Mouse (Mus musculus): ENCODE measurements around the gene Zbed5. TPM values are rescaled to one million over a fixed set of nuclear protein-coding genes. Genes with fewer than 3 reads are reported as not detected.
A peak's percentile ranks its signal among the peaks of the same experiment; 100 is the strongest.
"Not testable (repeated sequence)": the region's sequence is repeated elsewhere in the genome, so short reads cannot be mapped to it uniquely, and the experiment has no call there.

Gene Zbed5
- polyA plus RNA-seq, 1 experiment from 2014 or later = 14.7 TPM

DNA sequence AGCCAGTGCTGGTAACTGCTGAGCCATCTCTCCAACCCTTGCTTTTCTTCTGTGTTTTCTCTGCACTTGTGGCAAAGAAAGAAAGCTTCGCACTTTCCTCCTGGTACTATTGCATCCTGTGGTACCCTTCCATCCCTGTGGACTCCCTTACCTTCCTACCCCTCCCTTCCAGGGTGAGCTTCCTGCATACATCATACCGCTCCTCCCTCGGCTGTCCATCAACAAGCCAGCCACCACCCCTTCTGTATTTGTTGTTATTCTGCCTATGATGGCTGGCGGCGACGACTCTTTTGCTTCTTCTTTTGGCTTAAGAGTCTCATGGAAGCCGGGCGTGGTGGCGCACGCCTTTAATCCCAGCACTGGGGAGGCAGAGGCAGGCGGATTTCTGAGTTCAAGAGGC is 20.4 kb upstream of the Zbed5 start:
- no peak for ATAC-seq
- H3K9me3 ChIP-seq = no peaks in the 10 kb centered on the region
- WGBS = 81% methylated on average over 11 of the region's 11 CpGs
- no peak overlapping the region for H3K27ac ChIP-seq
- peaks cover 3% of the 10 kb centered on the region; the same call in 1 of the 2 replicates for H3K36me3 ChIP-seq
- no peaks in the 10 kb centered on the region for H3K27me3 ChIP-seq
- no peak overlapping the region for H3K4me3 ChIP-seq (replicated peaks)
- no peak overlapping the region for H3K9ac ChIP-seq (replicated peaks)
- no peak overlapping the region for H3K4me2 ChIP-seq (replicated peaks)
- no peaks in the 10 kb centered on the region for H3K4me1 ChIP-seq (replicated peaks)

DNA sequence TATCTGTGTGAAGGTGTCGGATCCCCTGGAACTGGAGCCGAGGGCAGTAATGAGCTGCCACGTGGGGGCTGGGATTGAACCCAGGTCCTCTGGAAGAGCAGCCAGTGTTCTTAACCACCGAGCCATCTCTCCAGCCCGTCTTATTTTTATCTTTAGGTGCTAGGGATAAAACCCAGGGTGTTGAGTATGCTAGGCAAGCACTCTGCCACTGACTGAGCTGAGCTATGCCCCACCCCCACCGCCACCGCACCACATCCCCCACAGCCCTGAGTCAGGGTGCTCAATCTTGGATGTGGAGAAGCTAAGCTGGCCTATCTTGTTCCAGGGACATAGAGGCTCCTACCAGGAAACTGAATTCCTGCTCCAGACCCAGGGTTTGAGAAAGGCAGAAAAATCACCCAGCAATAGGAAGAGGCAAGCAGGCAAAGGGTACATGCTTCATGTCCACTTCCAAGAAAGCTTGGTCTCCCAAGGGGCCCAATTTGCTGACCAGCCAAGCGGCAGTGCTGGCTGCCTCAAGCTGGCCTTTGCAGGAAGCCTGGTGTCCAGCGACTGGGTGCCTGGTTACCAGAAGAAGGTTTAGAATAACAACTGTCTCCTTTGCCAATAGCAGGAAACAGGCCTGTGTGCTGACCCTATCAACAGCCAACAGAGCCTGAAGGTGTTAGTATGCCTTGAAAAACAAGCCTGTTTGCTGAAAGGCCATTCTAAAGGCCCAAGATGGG is 17.6 kb upstream of the Zbed5 start:
- Histone ChIP-seq H3K36me3 (peaks cover 26% of the 10 kb centered on the region), H3K27me3 (no peaks in the 10 kb centered on the region), H3K9ac (replicated peaks) (no peak overlapping the region), H3K9me3 (no peaks in the 10 kb centered on the region), H3K27ac (no peak overlapping the region), H3K4me3 (replicated peaks) (no peak overlapping the region), H3K4me2 (replicated peaks) (no peak overlapping the region), H3K4me1 (replicated peaks) (no peaks in the 10 kb centered on the region)
- WGBS = 78% methylated on average over 9 of the region's 9 CpGs
- no peak for ATAC-seq

DNA sequence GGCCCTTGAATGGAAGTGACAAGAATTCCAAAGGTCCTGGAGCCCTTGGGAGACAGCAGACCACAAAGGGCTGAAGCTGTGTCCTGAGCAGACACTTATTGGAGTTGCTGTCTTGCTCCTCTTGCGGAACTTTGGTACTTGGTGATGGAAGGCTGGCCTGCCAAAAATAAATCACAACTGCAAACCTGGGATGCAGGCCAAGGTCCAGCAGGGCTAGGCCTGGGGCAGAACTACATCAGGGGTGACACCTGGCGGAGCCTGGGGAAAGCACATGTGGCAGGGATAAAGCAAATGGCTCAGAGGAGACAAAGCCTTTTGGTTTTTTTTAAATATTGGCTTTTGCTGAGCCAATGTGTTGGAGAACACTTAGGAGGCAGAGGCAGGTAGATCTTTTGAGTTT is 16.6 kb upstream of the Zbed5 start:
- no peaks in the 10 kb centered on the region for H3K4me1 ChIP-seq (replicated peaks)
- H3K9me3 ChIP-seq = no peaks in the 10 kb centered on the region
- WGBS = 74% methylated on average over 2 of the region's 2 CpGs
- H3K4me2 ChIP-seq (replicated peaks) = no peak overlapping the region
- H3K27me3 ChIP-seq = no peaks in the 10 kb centered on the region
- no peak overlapping the region for H3K9ac ChIP-seq (replicated peaks)
- H3K36me3 ChIP-seq = peaks cover 33% of the 10 kb centered on the region
- no peak overlapping the region for H3K27ac ChIP-seq
- ATAC-seq = no peak
- no peak overlapping the region for H3K4me3 ChIP-seq (replicated peaks)

DNA sequence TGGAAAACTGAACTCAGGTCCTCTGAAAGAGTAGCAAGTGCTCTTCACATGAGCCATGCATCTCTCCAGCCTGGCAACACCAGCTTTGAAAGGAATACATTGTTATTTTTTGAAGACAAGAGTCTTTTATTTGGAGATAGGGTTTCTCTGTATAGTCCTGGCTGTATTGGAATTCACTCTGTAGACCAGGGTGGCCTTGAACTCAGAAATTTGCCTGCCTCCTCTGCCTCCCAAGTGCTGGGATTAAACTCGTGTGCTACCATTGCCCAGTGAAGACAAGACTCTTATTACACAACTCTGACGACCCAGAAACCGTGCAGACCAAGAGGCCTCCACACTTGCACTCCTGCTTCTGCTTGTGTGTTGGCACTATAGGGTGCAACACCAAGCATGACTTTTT is 15.6 kb upstream of the Zbed5 start:
- Histone ChIP-seq H3K4me1 (replicated peaks) (peaks cover 5% of the 10 kb centered on the region; the same call in 1 of the 2 replicates), H3K27me3 (no peaks in the 10 kb centered on the region), H3K27ac (no peak overlapping the region), H3K4me2 (replicated peaks) (no peak overlapping the region), H3K9me3 (no peaks in the 10 kb centered on the region), H3K4me3 (replicated peaks) (no peak overlapping the region), H3K36me3 (peaks cover 38% of the 10 kb centered on the region), H3K9ac (replicated peaks) (no peak overlapping the region)
- WGBS = 65% methylated on average over 3 of the region's 3 CpGs
- no peak for ATAC-seq

DNA sequence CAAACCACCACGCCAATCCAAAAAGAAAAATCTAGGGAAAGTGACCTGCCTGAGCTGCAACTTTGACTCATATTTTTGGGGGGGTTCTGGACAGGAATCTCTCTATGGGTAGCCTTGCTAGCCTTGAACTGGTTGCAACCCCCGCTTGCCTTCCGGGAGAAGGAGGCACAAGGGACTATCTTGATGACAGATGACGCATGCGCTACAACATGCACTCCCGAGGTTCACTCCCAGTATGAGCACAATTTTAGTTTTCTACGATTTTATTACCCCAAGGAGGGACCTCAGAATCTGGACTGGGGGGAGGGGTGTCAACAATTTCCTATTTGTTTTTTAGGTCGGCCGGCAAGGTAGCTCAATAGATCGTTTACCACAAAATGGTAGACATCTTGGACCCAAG is 9.3 kb upstream of the Zbed5 start:
- Histone ChIP-seq H3K4me1 (replicated peaks) (peaks cover 21% of the 10 kb centered on the region), H3K4me2 (replicated peaks) (peak overlapping the region; percentile 91), H3K9ac (replicated peaks) (peak overlapping the region; percentile 89), H3K36me3 (peaks cover 27% of the 10 kb centered on the region), H3K9me3 (no peaks in the 10 kb centered on the region), H3K27ac (peak overlapping the region; percentile 94), H3K27me3 (no peaks in the 10 kb centered on the region), H3K4me3 (replicated peaks) (peak overlapping the region; percentile 87)
- ATAC-seq = no peak
- 46% methylated on average over 10 of the region's 10 CpGs for WGBS

DNA sequence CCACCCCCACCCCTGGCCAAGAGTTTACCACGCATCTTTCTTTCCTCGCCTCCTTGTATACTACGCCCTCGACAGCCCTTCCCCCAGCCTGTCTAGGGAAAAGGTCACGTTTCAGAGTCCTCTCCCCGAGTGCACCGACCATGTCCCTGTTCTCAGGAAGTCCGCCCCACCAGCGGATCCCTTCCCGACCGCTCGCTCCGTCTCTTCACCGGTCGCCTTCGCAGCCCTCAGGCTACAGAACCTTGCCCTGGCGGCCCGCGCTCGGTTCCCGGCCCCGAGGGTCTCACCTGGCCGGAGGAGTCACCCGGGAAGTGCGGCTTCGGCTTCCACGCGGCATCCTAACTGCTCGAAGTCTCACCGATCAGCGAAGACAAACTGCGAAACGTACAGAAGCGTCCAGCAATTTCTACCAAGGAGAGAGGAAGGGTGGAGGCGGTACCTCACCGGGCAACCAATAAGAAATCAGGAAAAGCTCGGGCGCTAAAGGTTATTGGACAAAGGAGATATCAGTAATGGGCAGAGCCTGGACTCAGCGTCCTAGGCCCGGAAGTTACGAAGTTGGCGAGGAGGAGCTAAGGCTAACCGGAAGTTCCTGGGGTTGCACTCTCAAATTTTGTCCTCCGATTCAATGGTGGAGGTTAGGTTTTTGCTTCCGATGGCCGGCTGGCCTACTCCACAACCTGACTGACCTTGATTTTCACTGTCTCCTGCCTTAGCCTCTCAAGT is 8.4 kb upstream of the Zbed5 start, which contains the start of gene Chchd2:
Chchd2 (minus strand) TSS at position 560 of the 726 bp plus-strand sequence.
- Histone ChIP-seq H3K36me3 (peaks cover 19% of the 10 kb centered on the region), H3K4me2 (replicated peaks) (peak within 1 kb of the TSS; percentile 91), H3K27ac (peak within 1 kb of the TSS; percentile 94), H3K9ac (replicated peaks) (peak within 1 kb of the TSS; percentile 89), H3K9me3 (no peaks in the 10 kb centered on the region), H3K27me3 (no peaks in the 10 kb centered on the region), H3K4me3 (replicated peaks) (peak within 1 kb of the TSS; percentile 87), H3K4me1 (replicated peaks) (peaks cover 21% of the 10 kb centered on the region)
- ATAC-seq = peak; percentile 100
- WGBS = under 1% methylated on average over 46 of the region's 46 CpGs

DNA sequence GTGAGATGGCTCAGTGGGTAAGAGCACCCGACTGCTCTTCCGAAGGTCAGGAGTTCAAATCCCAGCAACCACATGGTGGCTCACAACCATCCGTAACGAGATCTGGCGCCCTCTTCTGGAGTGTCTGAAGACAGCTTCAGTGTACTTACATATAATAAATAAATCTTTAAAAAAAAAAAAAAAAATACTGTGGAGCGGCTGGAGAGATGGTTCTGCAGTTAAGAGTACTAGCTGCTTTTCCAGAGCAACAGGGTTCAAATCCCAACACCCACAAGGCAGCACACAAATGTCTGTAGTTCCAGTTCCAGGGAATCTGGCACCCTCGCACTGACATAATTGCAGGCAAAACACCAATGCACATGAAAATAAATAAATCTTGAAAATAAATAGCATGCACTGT is 5.1 kb upstream of the Zbed5 start:
- H3K36me3 ChIP-seq; H3K27ac ChIP-seq; H3K4me3 ChIP-seq (replicated peaks); H3K27me3 ChIP-seq; ATAC-seq; H3K9me3 ChIP-seq; H3K9ac ChIP-seq (replicated peaks); H3K4me2 ChIP-seq (replicated peaks): not testable (repeated sequence)
- peaks cover 11% of the 10 kb centered on the region for H3K4me1 ChIP-seq (replicated peaks)
- 73% methylated on average over 7 of the region's 7 CpGs for WGBS

DNA sequence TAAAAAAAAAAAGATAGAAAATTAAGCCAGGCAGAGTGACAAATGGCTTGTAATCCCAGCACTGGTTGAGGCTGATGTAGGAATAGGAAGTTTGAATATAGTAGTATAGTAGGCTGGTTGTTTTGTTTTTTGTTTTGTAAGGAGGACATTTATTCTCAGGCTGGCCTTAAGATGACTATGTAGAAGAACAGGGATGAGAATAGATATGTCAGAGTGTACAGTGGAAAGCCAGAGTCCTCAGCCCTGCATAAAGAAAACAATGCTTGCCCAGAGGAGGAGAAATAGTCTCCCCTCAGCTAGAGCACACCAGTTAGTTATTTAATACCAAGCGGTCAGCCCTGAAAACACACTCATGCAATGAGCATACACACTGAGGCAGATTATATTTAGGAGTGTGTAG is 2.9 kb downstream of the Zbed5 start, which contains the start of gene Phkg1:
Phkg1 (minus strand) TSS at position 101 of the 400 bp plus-strand sequence.
- no peak within 1 kb of the TSS for H3K4me2 ChIP-seq (replicated peaks)
- peaks cover 21% of the 10 kb centered on the region for H3K36me3 ChIP-seq
- no peaks in the 10 kb centered on the region for H3K27me3 ChIP-seq
- no peak within 1 kb of the TSS for H3K9ac ChIP-seq (replicated peaks)
- WGBS = 92% methylated on average over 1 of the region's 1 CpGs
- H3K9me3 ChIP-seq = no peaks in the 10 kb centered on the region
- no peak for ATAC-seq
- no peak within 1 kb of the TSS for H3K27ac ChIP-seq
- no peak within 1 kb of the TSS for H3K4me3 ChIP-seq (replicated peaks)
- peaks cover 9% of the 10 kb centered on the region for H3K4me1 ChIP-seq (replicated peaks)

DNA sequence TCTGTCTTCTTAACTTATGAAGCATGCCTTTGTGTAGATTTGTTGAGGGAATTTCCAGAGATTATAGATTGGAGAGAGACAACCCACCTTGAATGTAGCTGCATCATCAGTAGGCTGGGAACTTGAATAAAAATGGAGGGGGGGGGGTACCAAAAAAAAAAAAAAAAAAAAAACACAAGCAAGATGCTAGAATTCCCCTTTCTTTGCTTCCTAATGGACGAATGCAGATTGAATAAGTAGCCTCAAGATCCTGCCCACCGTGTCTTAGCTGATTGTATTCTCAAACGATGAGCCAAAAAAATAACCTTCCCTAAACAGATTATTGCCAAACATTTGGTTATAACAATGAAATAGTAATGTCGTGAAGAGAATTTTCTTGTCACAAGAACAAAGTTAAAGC is 12.3 kb downstream of the Zbed5 start:
- 31% methylated on average over 4 of the region's 4 CpGs for WGBS
- Histone ChIP-seq H3K9ac (replicated peaks) (peak overlapping the region; percentile 82), H3K36me3 (peaks cover 12% of the 10 kb centered on the region), H3K4me2 (replicated peaks) (peak overlapping the region; percentile 75), H3K27ac (peak overlapping the region; percentile 97), H3K4me1 (replicated peaks) (peaks cover 12% of the 10 kb centered on the region), H3K4me3 (replicated peaks) (peak overlapping the region; percentile 63), H3K9me3 (no peaks in the 10 kb centered on the region), H3K27me3 (no peaks in the 10 kb centered on the region)
- ATAC-seq = no peak

DNA sequence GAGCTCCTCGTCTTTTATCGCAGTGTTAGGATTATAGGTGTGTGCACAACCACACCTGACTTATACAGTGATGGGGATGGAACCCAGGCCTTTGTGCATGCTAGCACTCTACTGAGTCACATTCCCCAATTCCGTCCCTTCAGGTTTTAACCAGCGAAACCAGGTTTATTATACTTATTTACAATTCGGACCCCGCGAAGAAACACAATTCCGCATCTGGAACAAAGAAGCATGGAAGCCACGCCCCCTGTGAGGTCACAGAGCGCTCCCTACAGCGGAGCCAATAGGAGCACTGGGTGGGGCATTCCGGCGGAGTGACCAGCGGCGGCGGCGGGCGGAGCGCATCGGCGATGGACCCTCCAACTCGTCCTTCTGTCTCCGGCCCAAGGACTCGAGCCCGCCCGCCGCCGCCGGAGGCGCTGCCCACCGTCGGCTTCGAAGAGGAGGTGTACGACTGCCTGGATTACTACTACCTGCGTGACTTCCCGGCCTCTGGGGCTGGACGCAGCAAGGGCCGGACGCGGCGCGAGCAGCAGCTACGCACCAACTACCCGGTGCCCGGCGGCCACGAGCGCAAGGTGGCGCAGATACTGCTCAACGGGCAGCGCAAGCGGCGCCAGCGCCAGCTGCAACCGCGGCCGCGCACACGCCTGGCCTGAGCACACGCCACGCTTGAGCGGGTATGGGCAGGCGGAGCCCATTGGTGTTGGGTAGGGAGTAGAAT is 12.9 kb downstream of the Zbed5 start, which contains the start of gene Nupr1l:
Nupr1l (plus strand) TSS at position 299 of the 724 bp plus-strand sequence.
- Histone ChIP-seq H3K27me3 (no peaks in the 10 kb centered on the region), H3K27ac (peak within 1 kb of the TSS; percentile 97), H3K9me3 (no peaks in the 10 kb centered on the region), H3K4me1 (replicated peaks) (peaks cover 12% of the 10 kb centered on the region), H3K4me2 (replicated peaks) (peak within 1 kb of the TSS; percentile 75), H3K4me3 (replicated peaks) (peak within 1 kb of the TSS; percentile 63), H3K9ac (replicated peaks) (peak within 1 kb of the TSS; percentile 82), H3K36me3 (0 out of 2 replicates have a peak, but pooled peaks cover 6% of the 10 kb centered on the region)
- under 1% methylated on average over 63 of the region's 63 CpGs for WGBS
- peak; percentile 99 for ATAC-seq

DNA sequence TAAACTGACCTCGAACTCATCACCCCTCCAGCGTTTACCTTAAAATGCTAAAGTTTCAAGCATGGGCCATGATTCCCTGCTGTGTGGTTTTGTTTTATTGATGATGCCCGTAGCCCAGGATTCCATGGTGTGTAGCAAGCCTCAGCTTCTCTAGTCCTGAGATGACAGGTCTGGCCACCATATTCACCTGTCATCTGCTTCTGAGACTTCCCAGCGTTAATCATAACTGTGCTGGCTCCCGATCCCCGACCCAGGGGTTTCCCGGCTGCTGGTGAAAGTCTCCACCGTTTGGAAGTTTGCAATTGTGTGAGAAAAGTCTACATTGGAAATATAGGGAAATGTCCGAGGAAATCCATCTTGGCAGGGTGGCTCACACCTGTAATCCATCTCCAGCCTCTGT is 13.6 kb downstream of the Zbed5 start:
- H3K9me3 ChIP-seq = no peaks in the 10 kb centered on the region
- 0 out of 2 replicates have a peak, but pooled peaks cover 3% of the 10 kb centered on the region for H3K36me3 ChIP-seq
- H3K27me3 ChIP-seq = no peaks in the 10 kb centered on the region
- H3K4me1 ChIP-seq (replicated peaks) = peaks cover 12% of the 10 kb centered on the region
- H3K27ac ChIP-seq = peak overlapping the region; percentile 97
- ATAC-seq = no peak
- H3K9ac ChIP-seq (replicated peaks) = peak overlapping the region; percentile 82
- H3K4me3 ChIP-seq (replicated peaks) = peak overlapping the region; percentile 63
- H3K4me2 ChIP-seq (replicated peaks) = peak overlapping the region; percentile 75
- 75% methylated on average over 9 of the region's 9 CpGs for WGBS

All from midbrain, embryonic 13.5 days (tissue).